Mouse (Mus musculus) testis, adult 2 months (tissue): Measurements from ENCODE around the gene Rapgef2. TPM values are rescaled to one million over a fixed set of nuclear protein-coding genes. Genes with fewer than 3 reads are reported as not detected.
"Not testable (repeated sequence)": the region's sequence is repeated elsewhere in the genome, so short reads cannot be mapped to it uniquely, and the experiment has no call there.

Experiments
- H3K27ac ChIP-seq: fragments of 200-500 bp; 2 replicates; pipeline ENCODE4 v1.5.1; 2012; ENCODE audit warnings: low read depth, low read length; ENCODE audit not compliant: control insufficient read depth, insufficient read depth
- H3K27me3 ChIP-seq: fragments of 200-500 bp; 2 replicates; pipeline ENCODE4 v1.6.1; 2012; ENCODE audit warnings: mild to moderate bottlenecking, low read length, moderate library complexity; ENCODE audit not compliant: control insufficient read depth, insufficient read depth
- H3K36me3 ChIP-seq: fragments of 200-500 bp; 2 replicates; pipeline ENCODE4 v1.6.1; 2012; ENCODE audit warnings: mild to moderate bottlenecking, low read length; ENCODE audit not compliant: control insufficient read depth, insufficient read depth
- H3K4me1 ChIP-seq: fragments of 200-500 bp; 2 replicates; pipeline ENCODE4 v1.6.1; 2012; ENCODE audit warnings: low read length; ENCODE audit not compliant: control insufficient read depth, insufficient read depth
- H3K4me3 ChIP-seq: fragments of 200-500 bp; 2 replicates; pipeline ENCODE4 v1.5.1; 2012; ENCODE audit warnings: low read depth, mild to moderate bottlenecking, low read length, moderate library complexity, mixed read lengths; ENCODE audit not compliant: control insufficient read depth
- CTCF ChIP-seq: fragments of 200-500 bp; IDR thresholded peaks from 2 replicates; pipeline ENCODE4 v1.5.1; 2012; ENCODE audit warnings: low read depth, mild to moderate bottlenecking, inconsistent platforms, low read length, moderate library complexity; ENCODE audit not compliant: control insufficient read depth, insufficient read depth, insufficient replicate concordance
- POLR2A ChIP-seq: fragments of 200-500 bp; IDR thresholded peaks from 2 replicates; pipeline ENCODE4 v1.6.1; 2012; ENCODE audit warnings: low read depth, mild to moderate bottlenecking, inconsistent platforms, low read length, moderate library complexity; ENCODE audit not compliant: control insufficient read depth
- polyA plus RNA-seq: library from polyadenylated mRNA; depleted of rRNA; stranded (reverse); fragments of >200 nt; gene quantifications from 2 replicates; pipeline ENCODE4 v1.2.3, GENCODE M21; 2012

Rapgef2 gene
- polyA plus RNA-seq, 1 experiment = 1.6 TPM

- H3K4me3 ChIP-seq = no peak overlapping the region
- no peaks in the 10 kb centered on the region for H3K36me3 ChIP-seq
- no peaks in the 10 kb centered on the region for H3K27me3 ChIP-seq
- no peaks in the 10 kb centered on the region for H3K4me1 ChIP-seq
- H3K27ac ChIP-seq = no peak overlapping the region
- no peak for TF ChIP-seq CTCF
- no peak for TF ChIP-seq POLR2A
These were observed 56.8 kb downstream of the Rapgef2 start for GRCm38 (mm10) chr3:79229546-79229945.

GRCm38 (mm10) chr3:79228304-79228703 lies 58.0 kb downstream of the Rapgef2 start:
- Histone ChIP-seq H3K27me3 (no peaks in the 10 kb centered on the region), H3K4me3 (no peak overlapping the region)
- TF ChIP-seq POLR2A (no peak), CTCF (no peak)

GRCm38 (mm10) chr3:79227356-79228088 lies 58.8 kb downstream of the Rapgef2 start:
- TF ChIP-seq POLR2A (no peak), CTCF (no peak)
- H3K27me3 ChIP-seq = no peaks in the 10 kb centered on the region
- no peak overlapping the region for H3K4me3 ChIP-seq
- no peak overlapping the region for H3K27ac ChIP-seq
- H3K4me1 ChIP-seq = no peaks in the 10 kb centered on the region
- no peaks in the 10 kb centered on the region for H3K36me3 ChIP-seq

More at GRCm38 (mm10) chr3:79228304-79228703, 58.0 kb downstream of the Rapgef2 start:
- no peaks in the 10 kb centered on the region for H3K4me1 ChIP-seq
- H3K36me3 ChIP-seq = no peaks in the 10 kb centered on the region
- H3K27ac ChIP-seq = no peak overlapping the region

- H3K4me1 ChIP-seq, H3K36me3 ChIP-seq, H3K27ac ChIP-seq, H3K4me3 ChIP-seq, H3K27me3 ChIP-seq: not testable (repeated sequence)
These were observed 59.5 kb downstream of the Rapgef2 start for GRCm38 (mm10) chr3:79226807-79227206.

GRCm38 (mm10) chr3:79225888-79226287 lies 60.4 kb downstream of the Rapgef2 start:
- TF ChIP-seq POLR2A (no peak), CTCF (no peak)
- Histone ChIP-seq H3K4me1 (no peaks in the 10 kb centered on the region), H3K36me3 (no peaks in the 10 kb centered on the region), H3K27ac (no peak overlapping the region), H3K4me3 (no peak overlapping the region), H3K27me3 (no peaks in the 10 kb centered on the region)

GRCm38 (mm10) chr3:79224352-79224751 lies 62.0 kb downstream of the Rapgef2 start:
- Histone ChIP-seq H3K4me1 (no peaks in the 10 kb centered on the region), H3K27ac (no peak overlapping the region), H3K27me3 (no peaks in the 10 kb centered on the region), H3K36me3 (no peaks in the 10 kb centered on the region), H3K4me3 (no peak overlapping the region)
- TF ChIP-seq POLR2A = no peak
- no peak for TF ChIP-seq CTCF

- TF ChIP-seq POLR2A = no peak
- TF ChIP-seq CTCF = no peak
- no peaks in the 10 kb centered on the region for H3K4me1 ChIP-seq
- no peak overlapping the region for H3K27ac ChIP-seq
- no peak overlapping the region for H3K4me3 ChIP-seq
- no peaks in the 10 kb centered on the region for H3K27me3 ChIP-seq
- H3K36me3 ChIP-seq = no peaks in the 10 kb centered on the region
These were observed 63.0 kb downstream of the Rapgef2 start for GRCm38 (mm10) chr3:79223281-79223680.
